In genomic region chr16:91586244-91586643, GRCm38 (mm10) we compare ENCODE assay signal across 23 mouse cellular contexts.
"Had no signal": no experiment of that assay in that cellular context is flagged by ENCODE, and none has a peak within 500 bp of the region (broad histone marks: within the 10 kb centered on the region; RNA-seq: fewer than 3 reads in every experiment).

No protein-coding gene starts in this region.

- H3K4me1 ChIP-seq: embryonic facial prominence, embryonic 12.5 days; embryonic facial prominence, embryonic 13.5 days; forebrain, embryonic 12.5 days; forebrain, embryonic 15.5 days had no signal

- H3K4me3 ChIP-seq: embryonic facial prominence, embryonic 10.5 days; embryonic facial prominence, embryonic 12.5 days; embryonic facial prominence, embryonic 13.5 days; embryonic facial prominence, embryonic 15.5 days; erythroblast, embryonic 14.5 days; forebrain, embryonic 10.5 days; forebrain, embryonic 12.5 days; forebrain, embryonic 13.5 days; forebrain, embryonic 15.5 days; gastrocnemius, adult 2 months; heart, adult 2 months; heart, embryonic 10.5 days had no signal

- DNase-seq: cerebellum, postnatal 14 days; cerebellum, postnatal 25 days; cerebellum, postnatal 36 days; embryo, embryonic 11 days; forebrain, postnatal 0 days; gastrocnemius, adult 2 months; gastrocnemius, postnatal 10 days; gastrocnemius, postnatal 14 days; gastrocnemius, postnatal 25 days; gastrocnemius, postnatal 36 days; heart, adult 11 months; heart, adult 18-20 months; heart, adult 2 months had no signal

- H3K27ac ChIP-seq: embryonic facial prominence, embryonic 10.5 days; embryonic facial prominence, embryonic 12.5 days; embryonic facial prominence, embryonic 13.5 days; embryonic facial prominence, embryonic 15.5 days; forebrain, embryonic 10.5 days; forebrain, embryonic 12.5 days; forebrain, embryonic 13.5 days; forebrain, embryonic 15.5 days; gastrocnemius, adult 2 months; heart, adult 2 months; heart, embryonic 10.5 days had no signal

- H3K27me3 ChIP-seq: embryonic facial prominence, embryonic 12.5 days; embryonic facial prominence, embryonic 13.5 days; embryonic facial prominence, embryonic 15.5 days; forebrain, embryonic 12.5 days; forebrain, embryonic 13.5 days; forebrain, embryonic 15.5 days had no signal
